Mouse (Mus musculus): Measurements from ENCODE around the gene Spop.

Spop gene

DNA sequence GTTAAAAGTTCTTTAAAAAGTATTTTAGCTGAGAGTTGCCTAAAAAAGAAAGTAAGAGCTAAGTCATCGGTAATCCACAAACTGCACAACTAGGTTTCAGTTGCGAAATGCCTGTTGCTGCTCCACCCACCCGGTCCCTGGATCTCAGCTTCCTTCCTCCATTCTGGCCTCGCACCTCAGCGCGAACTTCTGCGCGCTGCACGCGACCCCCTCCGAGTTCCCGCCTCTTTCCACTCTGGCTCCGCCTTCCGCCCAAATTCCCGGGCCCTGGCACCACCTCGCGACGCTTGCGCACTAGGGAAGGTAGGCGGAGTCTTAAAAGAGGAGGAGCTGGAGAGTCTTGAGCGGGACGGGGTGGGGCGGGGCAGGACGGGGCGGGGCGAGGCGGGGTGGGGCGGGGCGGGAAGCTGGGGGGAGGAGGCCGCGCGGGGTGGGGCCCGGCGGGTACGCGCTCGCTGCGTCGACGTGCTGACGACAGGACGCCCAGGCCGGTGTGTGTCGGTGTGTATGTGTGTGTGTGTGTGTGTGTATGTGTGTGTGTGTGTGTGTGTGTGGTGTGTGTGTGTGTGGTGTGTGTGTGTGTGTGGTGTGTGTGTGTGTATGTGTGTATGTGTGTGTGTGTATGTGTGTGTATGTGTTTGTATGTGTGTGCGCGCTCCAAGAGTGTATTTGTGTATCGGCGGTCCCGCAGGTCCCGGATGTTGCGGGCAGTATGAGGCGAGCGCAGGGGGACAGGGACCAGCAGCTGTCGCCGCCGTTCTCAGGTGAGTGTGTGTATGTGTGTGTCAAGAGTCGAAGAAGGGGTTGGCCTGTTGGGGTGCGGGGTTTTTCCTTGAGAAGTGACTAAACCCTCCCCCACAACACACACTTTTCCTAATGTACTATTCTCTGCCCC is at the start of gene Spop:
Gene Spop, plus strand, starts transcription at position 440 of the 895 bp plus-strand sequence.
- DNase-seq (ENCODE audit: low spot score), result peak; percentile 93

GRCm38 (mm10) chr11:95364388-95364787 is 49.5 kb upstream of the Spop start:
- no peak for DNase-seq (ENCODE audit: low spot score)

GRCm38 (mm10) chr11:95365596-95365995 is 48.3 kb upstream of the Spop start:
- DNase-seq (ENCODE audit: low spot score), result peak; percentile 92

DNA sequence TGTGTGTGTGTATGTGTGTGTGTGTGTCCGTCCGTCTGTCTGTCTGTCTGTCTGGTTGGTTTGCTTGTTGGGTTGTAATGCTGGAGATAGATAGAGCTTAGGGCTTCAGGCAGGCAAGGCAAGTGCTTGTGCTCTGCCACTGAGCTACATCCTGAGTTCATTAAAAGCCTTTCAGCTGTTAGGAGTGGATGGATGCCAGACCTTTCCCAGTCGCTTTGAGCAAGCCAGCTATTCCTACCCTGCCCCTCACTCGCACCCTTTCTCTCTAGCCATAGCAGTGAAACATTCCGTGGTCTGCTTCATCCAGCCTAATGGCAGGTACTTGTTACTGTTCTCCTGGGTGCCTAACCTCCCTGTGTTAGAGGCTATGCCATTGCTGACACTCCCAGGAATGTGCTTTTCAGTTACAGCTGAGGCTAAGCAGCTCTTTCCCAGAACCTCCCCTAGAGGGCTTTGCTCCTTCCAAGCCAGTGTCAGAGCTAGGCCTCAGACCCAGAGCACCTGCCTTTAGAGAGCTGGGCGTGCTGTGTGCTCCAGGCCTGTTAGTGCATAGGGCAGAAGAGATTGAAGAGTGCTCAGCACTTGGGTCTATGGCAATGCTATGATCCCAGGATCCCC is 47.5 kb upstream of the Spop start:
- peak; percentile 48 for DNase-seq (ENCODE audit: low spot score)

GRCm38 (mm10) chr11:95367011-95367735 is 46.7 kb upstream of the Spop start:
- no peak for DNase-seq (ENCODE audit: low spot score)

GRCm38 (mm10) chr11:95368231-95368823 is 45.6 kb upstream of the Spop start:
- DNase-seq (ENCODE audit: low spot score), result no peak

GRCm38 (mm10) chr11:95368871-95369270 is 45.0 kb upstream of the Spop start:
- no peak for DNase-seq (ENCODE audit: low spot score)

- peak; percentile 54 for DNase-seq (ENCODE audit: low spot score)
Observed at GRCm38 (mm10) chr11:95369964-95370890, 43.7 kb upstream of the Spop start.

DNA sequence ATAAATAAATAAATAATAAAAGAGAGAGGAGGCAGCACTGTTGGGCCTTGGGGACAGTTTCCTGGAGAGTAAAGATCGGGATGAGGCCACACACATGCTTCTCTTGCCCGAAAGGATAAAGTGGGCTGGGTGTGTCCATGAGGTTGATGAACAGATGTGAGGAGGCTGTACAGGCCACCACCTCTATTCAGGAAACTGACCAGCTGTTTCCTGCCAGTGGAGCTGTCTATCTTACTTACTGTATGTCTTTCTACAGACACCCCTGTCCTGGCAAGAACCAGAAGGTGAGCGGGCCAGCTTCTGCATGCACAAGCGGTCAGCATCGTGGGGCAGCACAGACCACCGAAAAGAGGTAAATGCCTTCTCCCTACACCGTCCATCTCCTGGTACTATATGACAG is 42.7 kb upstream of the Spop start:
- DNase-seq (ENCODE audit: low spot score), result no peak

- DNase-seq (ENCODE audit: low spot score), result no peak
Observed at GRCm38 (mm10) chr11:95378926-95379325, 35.0 kb upstream of the Spop start.

GRCm38 (mm10) chr11:95379552-95379951 is 34.3 kb upstream of the Spop start:
- no peak for DNase-seq (ENCODE audit: low spot score)

DNA sequence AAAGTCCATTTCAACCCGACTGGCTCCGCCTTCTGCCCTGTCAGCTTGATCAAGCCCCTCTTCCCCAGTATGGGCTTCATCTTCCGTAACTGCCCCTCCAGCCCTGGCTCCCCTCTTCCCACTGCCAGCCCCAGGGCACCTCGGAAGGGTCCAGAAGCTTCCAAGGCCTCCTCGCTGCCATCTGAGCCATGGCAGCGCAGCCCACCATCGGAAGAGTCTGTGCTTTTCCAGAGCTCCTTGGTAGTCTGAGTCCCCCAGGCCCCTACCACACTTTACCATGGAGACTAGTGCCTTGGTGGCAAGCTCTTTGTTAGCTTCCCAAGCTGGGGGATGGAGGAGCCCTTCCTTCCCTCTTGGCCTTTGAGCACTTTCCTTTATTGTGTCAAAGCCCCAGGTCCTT is 33.2 kb upstream of the Spop start:
- DNase-seq (ENCODE audit: low spot score), result no peak

- DNase-seq (ENCODE audit: low spot score), result peak; percentile 63
Observed at GRCm38 (mm10) chr11:95381146-95381545, 32.7 kb upstream of the Spop start.

GRCm38 (mm10) chr11:95383331-95383986 is 30.4 kb upstream of the Spop start:
- DNase-seq (ENCODE audit: low spot score), result no peak

- DNase-seq (ENCODE audit: low spot score), result no peak
Observed at GRCm38 (mm10) chr11:95384004-95384318, 29.9 kb upstream of the Spop start.

GRCm38 (mm10) chr11:95384319-95384972 is 29.4 kb upstream of the Spop start, which contains the start of gene Slc35b1:
Gene Slc35b1, plus strand, starts transcription at chr11:95384692.
- DNase-seq (ENCODE audit: low spot score), result peak; percentile 98

DNA sequence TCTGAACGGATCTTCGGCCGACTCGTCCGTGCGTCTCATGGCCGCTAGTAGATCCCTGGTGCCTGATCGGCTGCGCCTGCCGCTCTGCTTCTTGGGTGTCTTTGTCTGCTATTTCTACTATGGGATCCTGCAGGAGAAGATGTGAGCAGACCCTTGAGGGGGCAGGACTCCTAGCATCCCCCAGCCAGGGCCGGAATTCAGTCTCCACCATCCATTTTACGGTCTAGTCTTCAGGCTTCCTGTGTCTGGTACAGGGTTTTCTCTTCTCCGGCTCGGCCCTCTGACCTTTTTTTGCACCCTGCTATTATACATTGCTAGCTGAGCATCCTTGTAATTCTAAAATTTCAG is 28.9 kb upstream of the Spop start:
- no peak for DNase-seq (ENCODE audit: low spot score)

GRCm38 (mm10) chr11:95387354-95387753 is 26.5 kb upstream of the Spop start:
- DNase-seq (ENCODE audit: low spot score), result no peak

GRCm38 (mm10) chr11:95389006-95389405 is 24.9 kb upstream of the Spop start:
- DNase-seq (ENCODE audit: low spot score), result no peak

- no peak for DNase-seq (ENCODE audit: low spot score)
Observed at GRCm38 (mm10) chr11:95390420-95390819, 23.5 kb upstream of the Spop start.
